Mouse (Mus musculus): Measurements from ENCODE around the gene Hdac7. TPM values are rescaled to one million over a fixed set of nuclear protein-coding genes. Genes with fewer than 3 reads are reported as not detected.

The Hdac7 gene
- polyA plus RNA-seq, 1 experiment from 2014 or later = 32.1 TPM

DNA sequence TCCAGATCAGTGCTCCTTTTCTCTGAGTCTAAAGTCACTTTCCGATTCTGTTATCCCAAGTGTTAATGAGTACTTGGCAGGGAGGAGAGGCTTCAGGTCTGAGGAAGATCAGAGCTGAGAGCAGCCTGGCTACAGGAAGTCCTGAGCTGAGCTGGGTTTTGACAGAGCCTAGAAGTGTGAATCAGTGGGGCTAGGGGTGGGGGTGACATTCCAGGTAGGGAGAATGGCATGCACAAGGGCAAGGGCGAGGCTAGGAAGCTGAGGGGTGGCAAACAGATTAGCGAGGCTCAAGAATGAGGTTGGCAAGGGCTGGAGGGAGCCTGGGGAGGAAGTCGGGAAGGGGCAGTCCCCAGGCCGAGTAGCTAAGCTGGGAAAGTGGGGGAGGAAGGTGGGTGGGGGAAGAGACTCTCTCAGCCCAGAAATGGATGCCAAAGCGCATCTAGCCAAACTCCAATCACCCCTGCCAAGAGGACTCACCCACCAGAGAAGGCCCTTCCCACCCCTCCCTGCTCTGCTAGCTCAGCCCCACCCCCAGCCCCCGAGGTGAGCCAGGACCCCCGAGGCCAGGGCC lies 6.7 kb downstream of the Hdac7 start:
- Histone ChIP-seq H3K9me3 (replicated peaks) (no peaks in the 10 kb centered on the region), H3K27me3 (ENCODE audit: low read depth, poor library complexity, severe bottlenecking) (no peaks in the 10 kb centered on the region), H3K4me3 (peak overlapping the region; percentile 8; the same call in 1 of the 2 replicates), H3K27ac (peak overlapping the region; percentile 30), H3K36me3 (no peaks in the 10 kb centered on the region), H3K4me1 (peaks cover 54% of the 10 kb centered on the region)
- no peak for DNase-seq (ENCODE audit: low spot score)
- WGBS = 12% methylated on average over 8 of the region's 8 CpGs

DNA sequence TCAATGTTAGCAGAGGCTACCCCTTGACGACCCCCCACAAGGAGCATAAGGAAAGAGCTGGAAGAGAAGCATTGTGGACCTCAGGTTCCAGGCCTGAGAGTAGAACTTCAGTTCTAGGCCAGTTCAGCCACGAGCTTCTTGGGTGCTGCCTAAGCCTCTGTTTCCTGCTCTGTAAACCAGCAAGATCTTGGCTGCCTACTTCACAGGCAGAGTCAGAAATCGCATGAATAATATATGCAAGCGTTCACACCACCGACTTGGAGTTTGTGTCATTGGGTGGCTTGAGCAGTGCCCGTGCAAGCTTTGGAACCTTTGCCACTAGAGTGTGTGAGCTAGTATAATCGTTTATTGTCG lies 7.4 kb downstream of the Hdac7 start:
- H3K36me3 ChIP-seq = no peaks in the 10 kb centered on the region
- peaks cover 61% of the 10 kb centered on the region for H3K4me1 ChIP-seq
- no peak for DNase-seq (ENCODE audit: low spot score)
- 71% methylated on average over 8 of the region's 8 CpGs for WGBS
- H3K9me3 ChIP-seq (replicated peaks) = no peaks in the 10 kb centered on the region
- no peaks in the 10 kb centered on the region for H3K27me3 ChIP-seq (ENCODE audit: low read depth, poor library complexity, severe bottlenecking)
- no peak overlapping the region for H3K4me3 ChIP-seq
- H3K27ac ChIP-seq = no peak overlapping the region

DNA sequence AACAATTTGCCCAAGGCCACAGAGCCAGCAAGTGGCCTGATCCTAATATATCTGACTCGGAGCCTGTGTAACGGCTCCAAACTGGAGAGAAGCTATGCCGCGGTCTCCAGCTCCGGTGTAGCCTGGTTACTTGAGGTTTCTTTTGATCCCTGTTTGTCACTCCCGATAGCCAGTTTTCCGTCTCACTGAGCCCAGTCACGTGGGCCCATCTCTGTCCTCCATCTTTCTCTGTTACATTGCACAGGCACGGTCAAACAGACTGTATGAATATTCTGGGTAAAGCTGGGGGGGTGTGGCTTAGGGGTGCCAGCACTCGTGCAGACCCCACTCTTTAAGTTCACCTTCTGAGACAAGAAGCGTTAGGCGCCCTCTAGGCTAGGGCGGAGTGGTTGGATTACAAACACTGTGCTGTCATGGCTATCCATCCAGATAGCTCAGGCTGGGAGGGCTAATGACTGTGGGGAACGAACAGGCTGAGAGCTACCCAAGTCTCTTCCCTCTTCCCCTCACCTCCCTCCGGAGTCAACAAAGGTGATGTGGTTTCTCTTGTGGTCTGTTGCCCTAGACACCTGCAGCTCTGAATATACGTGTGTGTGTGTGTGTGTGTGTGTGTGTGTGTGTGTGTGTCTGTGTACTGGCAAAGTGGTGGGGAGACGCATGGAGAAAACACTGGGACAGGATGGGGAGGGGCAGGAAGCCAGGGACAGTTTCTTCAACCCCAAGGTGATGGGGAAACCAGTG lies 8.0 kb downstream of the Hdac7 start:
- Histone ChIP-seq H3K27me3 (ENCODE audit: low read depth, poor library complexity, severe bottlenecking) (no peaks in the 10 kb centered on the region), H3K4me1 (peaks cover 65% of the 10 kb centered on the region), H3K9me3 (replicated peaks) (no peaks in the 10 kb centered on the region), H3K27ac (no peak overlapping the region), H3K4me3 (no peak overlapping the region), H3K36me3 (no peaks in the 10 kb centered on the region)
- no peak for DNase-seq (ENCODE audit: low spot score)
- WGBS = 52% methylated on average over 17 of the region's 17 CpGs

DNA sequence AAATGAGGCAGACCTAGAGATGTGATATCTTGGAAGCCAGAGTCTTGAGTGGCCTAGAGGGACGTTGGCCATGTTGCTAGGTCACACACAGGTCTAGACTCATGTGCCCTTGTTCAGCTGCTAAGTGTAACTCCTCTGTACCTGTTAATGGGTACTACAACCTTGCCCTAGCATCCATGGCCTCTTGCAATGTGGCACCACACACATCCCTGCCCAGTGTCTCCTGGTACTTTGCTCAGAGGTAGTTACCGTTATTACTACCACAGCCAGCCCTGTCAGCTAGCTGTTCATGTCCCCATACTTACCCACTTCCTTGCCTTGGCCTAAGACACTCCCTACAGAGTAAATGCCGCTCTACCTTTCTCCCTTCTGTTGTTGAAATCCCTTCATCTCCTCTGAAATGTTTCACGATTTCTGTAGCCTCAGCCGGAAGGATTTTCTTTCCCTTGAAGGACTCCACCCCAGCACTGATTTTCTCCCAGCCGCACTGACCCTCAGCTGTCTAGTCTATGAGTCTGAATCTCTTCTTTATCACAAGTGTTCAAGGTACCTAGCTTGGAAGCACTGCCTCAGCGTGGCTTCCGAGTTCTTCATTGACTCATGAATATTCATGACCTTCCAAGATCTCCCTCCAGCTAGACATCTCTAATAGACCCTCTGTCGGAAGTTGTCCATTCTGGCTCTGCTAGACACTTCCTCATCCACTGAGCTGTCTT lies 11.4 kb downstream of the Hdac7 start:
- Histone ChIP-seq H3K27me3 (ENCODE audit: low read depth, poor library complexity, severe bottlenecking) (no peaks in the 10 kb centered on the region), H3K27ac (peak overlapping the region; percentile 100), H3K36me3 (no peaks in the 10 kb centered on the region), H3K4me3 (peak overlapping the region; percentile 80; the same call in 1 of the 2 replicates), H3K4me1 (peaks cover 68% of the 10 kb centered on the region), H3K9me3 (replicated peaks) (no peaks in the 10 kb centered on the region)
- 70% methylated on average over 9 of the region's 9 CpGs for WGBS
- no peak for DNase-seq (ENCODE audit: low spot score)

DNA sequence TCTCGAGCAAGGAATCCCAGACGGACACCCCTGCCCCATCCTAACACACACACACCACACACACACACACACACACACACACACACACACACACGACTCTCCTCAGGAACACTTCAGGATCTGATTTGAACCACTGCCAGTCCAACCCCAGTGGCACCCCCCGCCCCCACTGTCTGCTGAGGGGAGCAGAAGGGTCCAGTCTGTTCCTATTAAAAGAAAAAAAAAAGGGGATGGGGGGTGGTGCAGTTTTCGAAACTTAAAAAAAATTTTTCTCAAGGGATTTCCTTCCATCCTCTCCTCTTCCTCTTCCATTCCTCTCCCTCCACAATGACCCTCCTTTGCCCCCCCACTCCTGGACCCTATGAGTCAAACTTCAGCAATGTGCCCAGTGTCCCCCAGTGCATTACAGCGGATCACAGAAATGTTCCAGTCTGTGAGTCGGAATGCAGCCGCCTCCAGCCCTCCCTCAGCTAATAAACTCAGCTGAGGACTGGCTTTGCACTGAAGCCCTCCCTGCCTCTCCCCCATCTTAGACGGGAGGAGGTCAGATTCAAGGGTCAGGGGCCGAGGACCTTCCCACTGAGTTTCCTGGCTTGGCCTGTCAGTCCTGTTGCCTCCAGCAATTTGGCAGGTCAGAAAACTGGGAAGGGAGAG lies 12.2 kb downstream of the Hdac7 start:
- Histone ChIP-seq H3K4me1 (peaks cover 65% of the 10 kb centered on the region), H3K4me3 (peak overlapping the region; percentile 80), H3K27ac (peak overlapping the region; percentile 100), H3K9me3 (replicated peaks) (no peaks in the 10 kb centered on the region), H3K36me3 (no peaks in the 10 kb centered on the region), H3K27me3 (ENCODE audit: low read depth, poor library complexity, severe bottlenecking) (no peaks in the 10 kb centered on the region)
- peak; percentile 55 for DNase-seq (ENCODE audit: low spot score)
- WGBS = 6% methylated on average over 10 of the region's 10 CpGs

DNA sequence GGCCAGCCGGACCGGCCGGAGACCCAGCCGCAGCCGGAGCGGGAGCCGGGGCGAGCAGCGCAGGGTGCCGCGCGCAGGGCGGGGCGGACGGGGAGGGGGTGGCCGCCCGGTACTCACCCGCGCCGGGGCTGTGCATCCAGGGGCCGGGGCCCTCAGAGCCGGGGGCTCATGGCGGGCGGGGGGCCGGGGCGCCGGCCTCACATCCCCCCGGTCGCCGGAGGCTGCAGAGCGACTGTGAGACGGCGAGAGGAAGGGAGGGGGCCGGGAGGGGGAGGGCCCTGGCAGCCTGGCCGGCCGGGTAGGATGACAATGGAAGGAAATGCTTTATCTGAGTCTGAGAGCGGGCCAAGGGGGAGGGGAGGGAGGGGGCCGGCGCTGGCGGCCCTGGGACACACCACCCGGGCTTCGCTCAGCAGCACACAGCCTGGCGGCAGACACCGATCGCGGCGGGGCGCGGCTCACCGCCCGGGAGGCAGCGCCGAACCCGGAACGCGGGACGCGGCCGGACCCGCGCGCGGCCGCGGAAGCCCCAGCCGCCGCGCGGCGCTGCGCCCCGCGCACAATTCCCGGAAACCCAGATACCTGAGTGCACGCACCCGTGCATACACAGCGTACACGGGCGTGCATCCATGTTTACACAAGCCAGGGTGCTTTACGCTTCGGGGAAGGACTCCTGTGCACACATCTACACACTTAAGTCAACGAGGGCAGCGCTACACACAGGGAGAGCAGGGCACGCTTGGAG lies 12.9 kb downstream of the Hdac7 start:
- Histone ChIP-seq H3K27ac (peak overlapping the region; percentile 100), H3K4me1 (peaks cover 65% of the 10 kb centered on the region), H3K36me3 (peaks cover 3% of the 10 kb centered on the region), H3K27me3 (ENCODE audit: low read depth, poor library complexity, severe bottlenecking) (0 out of 2 replicates have a peak, but pooled peaks cover 2% of the 10 kb centered on the region), H3K4me3 (peak overlapping the region; percentile 80), H3K9me3 (replicated peaks) (no peaks in the 10 kb centered on the region)
- peak; percentile 83 for DNase-seq (ENCODE audit: low spot score)
- WGBS = under 1% methylated on average over 74 of the region's 84 CpGs

DNA sequence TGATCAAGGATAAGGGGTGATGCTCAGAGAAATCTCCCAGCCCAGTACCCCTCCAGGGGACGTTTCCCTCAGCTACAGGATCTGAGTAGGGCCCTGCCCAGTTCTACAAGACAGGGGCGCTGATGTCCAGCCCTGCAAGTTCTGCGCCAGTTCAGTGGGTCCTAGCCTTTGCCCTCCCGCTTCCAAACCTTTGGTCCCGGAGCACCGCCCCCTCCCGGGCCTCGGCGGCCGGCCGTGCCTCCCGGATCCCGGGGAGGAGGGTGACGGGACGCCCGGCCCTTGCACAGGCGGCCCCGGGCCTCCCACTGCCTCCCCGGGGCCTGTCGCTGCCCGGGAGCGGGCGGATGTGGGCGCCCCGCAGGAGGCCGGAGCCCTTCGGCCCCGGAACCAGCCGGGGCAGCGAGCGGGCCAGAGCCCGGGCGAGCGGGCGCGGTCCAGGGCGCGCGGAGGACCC lies 13.5 kb downstream of the Hdac7 start:
- peak overlapping the region; percentile 80 for H3K4me3 ChIP-seq
- under 1% methylated on average over 38 of the region's 39 CpGs for WGBS
- DNase-seq (ENCODE audit: low spot score) = peak; percentile 70
- peak overlapping the region; percentile 100 for H3K27ac ChIP-seq
- no peaks in the 10 kb centered on the region for H3K9me3 ChIP-seq (replicated peaks)
- H3K27me3 ChIP-seq (ENCODE audit: low read depth, poor library complexity, severe bottlenecking) = 0 out of 2 replicates have a peak, but pooled peaks cover 8% of the 10 kb centered on the region
- H3K4me1 ChIP-seq = peaks cover 66% of the 10 kb centered on the region
- H3K36me3 ChIP-seq = peaks cover 8% of the 10 kb centered on the region

DNA sequence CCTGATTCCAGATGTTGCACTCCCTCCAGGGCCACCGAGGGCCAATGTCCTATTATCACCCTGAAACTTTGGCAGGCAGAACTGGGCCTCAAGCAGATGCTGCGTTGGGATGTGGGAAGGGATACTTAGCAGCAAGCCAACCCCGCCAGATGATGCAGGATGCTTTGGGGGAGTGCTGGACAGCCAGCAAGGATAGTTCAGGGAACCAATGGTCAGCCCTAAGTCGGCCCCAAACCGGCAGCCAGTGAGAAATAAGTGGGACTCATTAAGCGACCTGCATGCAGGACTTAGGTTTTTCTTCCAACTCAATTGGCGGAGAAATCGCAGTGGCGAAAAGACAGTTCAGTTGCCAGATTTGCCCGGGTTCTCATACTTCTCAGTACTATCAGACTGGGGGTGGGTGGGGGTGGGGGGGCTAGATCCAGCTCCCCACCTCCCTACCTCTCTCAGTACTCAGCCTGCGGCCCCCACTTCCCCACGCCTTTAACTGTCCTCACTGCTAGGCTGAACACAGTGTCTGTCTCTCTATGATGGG lies 14.0 kb downstream of the Hdac7 start:
- Histone ChIP-seq H3K4me1 (peaks cover 71% of the 10 kb centered on the region), H3K27me3 (ENCODE audit: low read depth, poor library complexity, severe bottlenecking) (0 out of 2 replicates have a peak, but pooled peaks cover 12% of the 10 kb centered on the region), H3K4me3 (peak overlapping the region; percentile 80), H3K36me3 (peaks cover 8% of the 10 kb centered on the region), H3K9me3 (replicated peaks) (no peaks in the 10 kb centered on the region), H3K27ac (peak overlapping the region; percentile 100)
- 14% methylated on average over 12 of the region's 12 CpGs for WGBS
- DNase-seq (ENCODE audit: low spot score) = peak; percentile 46

DNA sequence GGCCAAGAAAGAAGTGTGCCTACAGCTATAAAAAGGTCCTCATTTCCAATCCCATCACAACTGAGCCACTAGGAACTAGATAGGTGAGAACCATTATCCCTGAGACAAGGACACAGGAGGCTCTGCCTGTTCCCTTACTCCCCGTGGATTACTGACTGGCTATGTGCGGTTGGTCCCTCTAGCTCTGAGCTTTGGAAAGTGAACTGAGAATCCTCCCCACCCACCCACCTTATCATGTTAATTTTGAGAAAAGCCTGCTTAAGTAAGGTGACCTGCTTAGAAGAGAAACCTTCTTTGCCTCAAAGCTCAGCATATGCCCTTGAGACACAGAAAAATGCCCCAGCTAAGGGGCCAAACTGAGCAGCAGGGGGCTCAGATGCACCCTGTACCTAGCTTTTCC lies 14.9 kb downstream of the Hdac7 start:
- Histone ChIP-seq H3K36me3 (peaks cover 8% of the 10 kb centered on the region), H3K27ac (peak overlapping the region; percentile 100), H3K4me3 (peak overlapping the region; percentile 80), H3K9me3 (replicated peaks) (no peaks in the 10 kb centered on the region), H3K27me3 (ENCODE audit: low read depth, poor library complexity, severe bottlenecking) (0 out of 2 replicates have a peak, but pooled peaks cover 12% of the 10 kb centered on the region), H3K4me1 (peaks cover 78% of the 10 kb centered on the region)
- 70% methylated on average over 2 of the region's 2 CpGs for WGBS
- DNase-seq (ENCODE audit: low spot score) = no peak

DNA sequence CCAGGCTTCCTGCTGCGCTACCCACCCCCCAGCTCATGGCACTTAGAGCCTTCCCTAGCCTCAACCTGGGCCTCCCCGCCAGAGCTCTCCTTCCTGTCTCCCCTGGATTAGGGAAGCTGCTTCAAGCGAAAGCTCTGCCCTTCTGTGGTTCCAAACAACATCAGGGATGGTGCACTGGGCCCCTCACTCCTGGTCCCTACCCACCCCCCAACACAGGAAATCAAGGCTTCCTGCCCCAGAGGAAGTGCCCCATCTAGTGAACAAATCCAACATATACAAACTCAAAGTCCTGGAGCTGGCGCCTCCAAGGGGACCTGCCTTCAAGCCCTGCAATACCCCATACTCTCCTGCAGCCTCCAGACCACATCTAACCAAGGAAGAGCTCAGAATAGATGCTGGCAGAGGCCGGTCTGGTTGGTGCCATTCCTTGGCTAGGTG lies 15.4 kb downstream of the Hdac7 start:
- Histone ChIP-seq H3K36me3 (peaks cover 13% of the 10 kb centered on the region), H3K4me1 (peaks cover 83% of the 10 kb centered on the region), H3K9me3 (replicated peaks) (no peaks in the 10 kb centered on the region), H3K4me3 (peak overlapping the region; percentile 80), H3K27ac (peak overlapping the region; percentile 70), H3K27me3 (ENCODE audit: low read depth, poor library complexity, severe bottlenecking) (0 out of 2 replicates have a peak, but pooled peaks cover 12% of the 10 kb centered on the region)
- WGBS = 58% methylated on average over 5 of the region's 5 CpGs
- no peak for DNase-seq (ENCODE audit: low spot score)

DNA sequence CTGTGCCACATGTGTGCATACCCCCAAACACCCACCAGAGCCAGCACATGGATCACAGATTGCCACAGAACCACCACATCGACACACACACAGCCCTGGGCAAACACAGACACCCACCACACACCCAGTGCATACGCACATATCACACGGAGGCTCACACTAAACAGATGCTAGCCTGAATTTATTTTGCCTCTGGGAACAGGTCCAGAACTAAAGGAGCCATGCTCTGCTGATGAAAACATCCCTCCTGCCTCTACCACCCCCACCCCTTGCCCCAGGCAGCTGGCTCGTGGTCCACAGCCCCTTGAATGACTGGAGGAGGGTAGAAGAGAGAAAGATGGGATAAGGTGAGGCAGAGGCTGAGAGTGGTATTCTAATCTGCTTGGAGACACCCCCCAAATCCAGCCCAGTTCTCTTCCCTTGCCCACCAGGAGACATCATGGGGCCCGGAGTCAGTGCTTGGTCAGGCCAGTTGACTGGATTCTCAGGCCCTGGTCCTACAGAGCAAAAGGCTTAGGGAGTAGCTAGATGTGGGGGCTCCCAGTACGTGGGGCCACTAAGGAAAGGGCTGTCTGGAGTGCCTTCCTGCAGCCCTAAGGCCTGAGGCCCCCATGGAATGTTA lies 16.0 kb downstream of the Hdac7 start:
- 71% methylated on average over 6 of the region's 6 CpGs for WGBS
- Histone ChIP-seq H3K27ac (peak overlapping the region; percentile 70), H3K4me3 (peak overlapping the region; percentile 80), H3K36me3 (peaks cover 18% of the 10 kb centered on the region), H3K9me3 (replicated peaks) (no peaks in the 10 kb centered on the region), H3K27me3 (ENCODE audit: low read depth, poor library complexity, severe bottlenecking) (0 out of 2 replicates have a peak, but pooled peaks cover 12% of the 10 kb centered on the region), H3K4me1 (peaks cover 89% of the 10 kb centered on the region)
- DNase-seq (ENCODE audit: low spot score) = no peak
